25 mouse cellular contexts compared by ENCODE assay signal in genomic region chr8:80551303-80551702, GRCm38 (mm10). TPM values are rescaled to one million over a fixed set of nuclear protein-coding genes. Genes with fewer than 3 reads are reported as not detected.
A peak's percentile ranks its signal among the peaks of the same experiment; 100 is the strongest.
DNase-seq lines count a peak whose midpoint lies in the region; ATAC-seq and TF ChIP-seq lines count a peak whose summit lies in the region.
"Had no signal": no experiment of that assay in that cellular context is flagged by ENCODE, and none has a peak within 500 bp of the region (broad histone marks: within the 10 kb centered on the region; RNA-seq: fewer than 3 reads in every experiment).

No protein-coding gene starts in this region.

- no peaks in the 10 kb centered on the region for H3K9me3 ChIP-seq in kidney, postnatal 0 days (replicated peaks; ENCODE audit: low read length)
- no peaks in the 10 kb centered on the region for H3K9me3 ChIP-seq in liver, embryonic 13.5 days (replicated peaks)
- H3K9me3 ChIP-seq: embryonic facial prominence, embryonic 12.5 days; forebrain, embryonic 10.5 days; limb, embryonic 15.5 days; neural tube, embryonic 13.5 days had no signal

- WGBS in kidney, postnatal 0 days, result 56% methylated on average over 3 of the region's 3 CpGs
- WGBS in kidney, adult 2 months, result 55% methylated on average over 3 of the region's 3 CpGs
- WGBS in liver, embryonic 13.5 days (ENCODE audit: insufficient replicate concordance), result 17% methylated on average over 3 of the region's 3 CpGs

- no peaks in the 10 kb centered on the region for H3K4me1 ChIP-seq in kidney, postnatal 0 days (replicated peaks; ENCODE audit: insufficient read depth, low read length)
- H3K4me1 ChIP-seq in kidney, adult 2 months (ENCODE audit: control insufficient read depth, insufficient read depth, low read length), result no peaks in the 10 kb centered on the region
- peaks cover 45% of the 10 kb centered on the region for H3K4me1 ChIP-seq in liver, embryonic 13.5 days (replicated peaks)
- H3K4me1 ChIP-seq: embryonic facial prominence, embryonic 12.5 days; limb, embryonic 15.5 days; neural tube, embryonic 13.5 days had no signal

- ATAC-seq in kidney, postnatal 0 days (replicated peaks; ENCODE audit: low FRiP score, low read depth), result no peak
- peak; percentile 95 for ATAC-seq in liver, embryonic 13.5 days (ENCODE audit: low read depth)
- ATAC-seq: hindbrain, embryonic 16.5 days; intestine, postnatal 0 days had no signal

- no peak overlapping the region for H3K4me3 ChIP-seq in kidney, postnatal 0 days (replicated peaks; ENCODE audit: low read depth, low read length)
- no peak overlapping the region for H3K4me3 ChIP-seq in kidney, adult 2 months (ENCODE audit: insufficient read depth, low read depth, low read length)
- H3K4me3 ChIP-seq in liver, embryonic 13.5 days (replicated peaks), result no peak overlapping the region
- H3K4me3 ChIP-seq: embryonic facial prominence, embryonic 12.5 days; forebrain, embryonic 10.5 days; limb, embryonic 15.5 days; neural tube, embryonic 13.5 days had no signal

- DNase-seq in kidney, postnatal 0 days (ENCODE audit: low spot score), result peak; percentile 19
- DNase-seq in kidney, adult 2 months, result no peak
- DNase-seq in c-Kit-positive CD71-positive TER-119-positive erythroid progenitor cells, embryonic 14.5 days (ENCODE audit: low spot score), result peak; percentile 87
- peak; percentile 77 for DNase-seq in liver, embryonic 13.5 days
- peak; percentile 17 to 44 for DNase-seq in spleen, postnatal 36 days (ENCODE audit: low spot score in 2 of 2)
- DNase-seq in layer of hippocampus, postnatal 10 days (ENCODE audit: low spot score in 2 of 2), result no peak
- no peak for DNase-seq in retina, postnatal 1 day
- no peak for DNase-seq in embryo, embryonic 10.5 days (ENCODE audit: low spot score)
- DNase-seq: cerebellum, adult 18-20 months; cerebellum, postnatal 36 days; gastrocnemius, postnatal 14 days; heart, postnatal 36 days; kidney, postnatal 14 days; layer of hippocampus, adult 9-11 months; lung, postnatal 14 days; right cerebral cortex, postnatal 4 days had no signal

- no peak for TF ChIP-seq CTCF in kidney, postnatal 0 days (IDR thresholded peaks at IDR 0.05; ENCODE audit: low read depth)
- TF ChIP-seq CTCF in kidney, adult 2 months (conservative IDR thresholded peaks at IDR 0.05; ENCODE audit: insufficient read depth, insufficient read length, low read depth, low read length), result no peak

- H3K27ac ChIP-seq in kidney, postnatal 0 days, result no peak overlapping the region
- no peak overlapping the region for H3K27ac ChIP-seq in kidney, adult 2 months (ENCODE audit: insufficient read depth, low read depth, low read length)
- H3K27ac ChIP-seq in liver, embryonic 13.5 days, result peak overlapping the region; percentile 89
- H3K27ac ChIP-seq: embryonic facial prominence, embryonic 12.5 days; limb, embryonic 15.5 days; neural tube, embryonic 13.5 days had no signal

- H3K36me3 ChIP-seq in kidney, postnatal 0 days (ENCODE audit: insufficient read depth, low read length), result no peaks in the 10 kb centered on the region
- no peaks in the 10 kb centered on the region for H3K36me3 ChIP-seq in kidney, adult 2 months (ENCODE audit: control insufficient read depth, insufficient read depth, low read length)
- H3K36me3 ChIP-seq in liver, embryonic 13.5 days, result no peaks in the 10 kb centered on the region
- H3K36me3 ChIP-seq: embryonic facial prominence, embryonic 12.5 days; forebrain, embryonic 10.5 days; limb, embryonic 15.5 days; neural tube, embryonic 13.5 days had no signal

- H3K9ac ChIP-seq in kidney, postnatal 0 days (ENCODE audit: low read depth, low read length), result no peak overlapping the region
- H3K9ac ChIP-seq in liver, embryonic 13.5 days, result peak overlapping the region; percentile 51; the same call in 1 of the 2 replicates
- H3K9ac ChIP-seq: embryonic facial prominence, embryonic 12.5 days; limb, embryonic 15.5 days; neural tube, embryonic 13.5 days had no signal

- no peaks in the 10 kb centered on the region for H3K27me3 ChIP-seq in kidney, postnatal 0 days (ENCODE audit: insufficient read depth, low read length)
- no peaks in the 10 kb centered on the region for H3K27me3 ChIP-seq in kidney, adult 2 months (replicated peaks; ENCODE audit: control insufficient read depth, insufficient read depth, low read length)
- H3K27me3 ChIP-seq in liver, embryonic 13.5 days, result no peaks in the 10 kb centered on the region
- H3K27me3 ChIP-seq: embryonic facial prominence, embryonic 12.5 days; limb, embryonic 15.5 days; neural tube, embryonic 13.5 days had no signal

- no peak for TF ChIP-seq POLR2A in kidney, adult 2 months (IDR thresholded peaks at IDR 0.05; ENCODE audit: low read depth, low read length)

- H3K4me2 ChIP-seq in kidney, postnatal 0 days (ENCODE audit: low read length), result no peak overlapping the region
- H3K4me2 ChIP-seq in liver, embryonic 13.5 days, result peak overlapping the region; percentile 38
- H3K4me2 ChIP-seq: embryonic facial prominence, embryonic 12.5 days; limb, embryonic 15.5 days; midbrain, embryonic 11.5 days; neural tube, embryonic 13.5 days had no signal

RNA-seq across cellular contexts. Expression of gene Gypa, which starts 57.7 kb away (rescaled TPM):
- 1.1 and 1.2 TPM in 2 replicates for polyA plus RNA-seq in kidney, postnatal 0 days (2015; fragmentation: Nextera tagmentation; extraction: Ambion mirVana)
- 0.08 TPM in 1 of 2 replicates, not detected in the other for polyA plus RNA-seq in kidney, adult 2 months (2012; rRNA removed)
- polyA plus RNA-seq in liver, embryonic 13.5 days (2015; fragmentation: Nextera tagmentation; extraction: Ambion mirVana), result 610 and 732 TPM in 2 replicates
- not detected for total RNA-seq in layer of hippocampus, postnatal 10 days (2021)

RNA-seq across cellular contexts. Expression of gene Frem3, which starts 59.6 kb away (rescaled TPM):
- 0.17 and 0.18 TPM in 2 replicates for polyA plus RNA-seq in kidney, postnatal 0 days (2015; fragmentation: Nextera tagmentation; extraction: Ambion mirVana)
- not detected in 2 replicates for polyA plus RNA-seq in kidney, adult 2 months (2012; rRNA removed)
- 0.18 and 0.20 TPM in 2 replicates for polyA plus RNA-seq in liver, embryonic 13.5 days (2015; fragmentation: Nextera tagmentation; extraction: Ambion mirVana)
- total RNA-seq in layer of hippocampus, postnatal 10 days (2021), result under 1 TPM; 0.42 to 0.71 TPM
- total RNA-seq: gastrocnemius, postnatal 14 days; heart, adult 8-10 months; monocyte, adult 5-6 weeks had no signal
- polyA plus RNA-seq: embryonic facial prominence, embryonic 12.5 days; forebrain, embryonic 10.5 days had no signal

Comparison
In these comparisons a context has a peak if more than half of its experiments do, and no peak if none do; other contexts are left out.
1. DNase-seq: peak in kidney, postnatal 0 days (single experiment), c-Kit-positive CD71-positive TER-119-positive erythroid progenitor cells, embryonic 14.5 days (single experiment), liver, embryonic 13.5 days (single experiment) and spleen, postnatal 36 days (2 of 2); none in kidney, adult 2 months (single experiment), layer of hippocampus, postnatal 10 days (0 of 2), retina, postnatal 1 day (single experiment) and embryo, embryonic 10.5 days (single experiment).
2. RNA of gene Gypa, which starts 57.7 kb away (polyA plus RNA-seq): 610 to 732 TPM in liver, embryonic 13.5 days; 1.1 to 1.2 TPM in kidney, postnatal 0 days and 0.08 TPM in kidney, adult 2 months; every median in the first group is over 100 times any median in the second.